Comparison of ENCODE assay signal across 8 mouse cellular contexts in genomic region chr5:29569378-29570280, GRCm38 (mm10). TPM values are rescaled to one million over a fixed set of nuclear protein-coding genes. Genes with fewer than 3 reads are reported as not detected.
DNase-seq lines count a peak whose midpoint lies in the region; ATAC-seq and TF ChIP-seq lines count a peak whose summit lies in the region.

No protein-coding gene starts in this region.

- H3K4me1 ChIP-seq in cerebellum, adult 2 months (ENCODE audit: control insufficient read depth, insufficient read depth, low read length) = peaks cover 8% of the 10 kb centered on the region; the same call in 1 of the 2 replicates
- peaks cover 9% of the 10 kb centered on the region for H3K4me1 ChIP-seq in liver, adult 2 months (ENCODE audit: control insufficient read depth, insufficient read depth, low read length)
- peaks cover 7% of the 10 kb centered on the region for H3K4me1 ChIP-seq in olfactory bulb, adult 2 months (ENCODE audit: control insufficient read depth, insufficient read depth, low read length)

- H3K9ac ChIP-seq in liver, adult 2 months (ENCODE audit: low read depth, low read length) = peak overlapping the region; percentile 91

- ATAC-seq in granulocyte monocyte progenitor cell, adult 5-6 weeks (replicated peaks; ENCODE audit: poor library complexity, severe bottlenecking) = peak; percentile 53

- H3K36me3 ChIP-seq in liver, adult 2 months (ENCODE audit: control insufficient read depth, insufficient read depth, low read length) = no peaks in the 10 kb centered on the region; the same call in 1 of the 2 replicates

- peak overlapping the region; percentile 45; the same call in 1 of the 2 replicates for H3K27ac ChIP-seq in cerebellum, adult 2 months (ENCODE audit: insufficient read depth, low read length)
- H3K27ac ChIP-seq in liver, adult 2 months (replicated peaks; ENCODE audit: insufficient read depth, low read depth, low read length) = peak overlapping the region; percentile 74
- peak overlapping the region; percentile 70; the same call in 1 of the 2 replicates for H3K27ac ChIP-seq in olfactory bulb, adult 2 months (ENCODE audit: insufficient read depth, low read depth, low read length)

- peak; percentile 26; the same call in 1 of the 2 replicates for TF ChIP-seq POLR2A in cerebellum, adult 2 months (IDR thresholded peaks at IDR 0.05; ENCODE audit: borderline replicate concordance, insufficient read depth, low read length)
- no peak for TF ChIP-seq POLR2A in liver, adult 2 months (IDR thresholded peaks at IDR 0.05; ENCODE audit: extremely low read depth, insufficient read depth, low read length)
- no peak for TF ChIP-seq POLR2A in olfactory bulb, adult 2 months (IDR thresholded peaks at IDR 0.05; ENCODE audit: insufficient read depth, low read depth, low read length)

- no peaks in the 10 kb centered on the region for H3K27me3 ChIP-seq in cerebellum, adult 2 months (ENCODE audit: control insufficient read depth, insufficient read depth, low read length)
- no peaks in the 10 kb centered on the region for H3K27me3 ChIP-seq in liver, adult 2 months (ENCODE audit: control insufficient read depth, insufficient read depth, low read length)

- H3K79me2 ChIP-seq in liver, adult 2 months (ENCODE audit: control insufficient read depth, insufficient read depth, low read length) = peaks cover 14% of the 10 kb centered on the region; the same call in 1 of the 2 replicates

- peak overlapping the region; percentile 76 for H3K4me3 ChIP-seq in cerebellum, adult 2 months (replicated peaks; ENCODE audit: insufficient read depth, low read depth, low read length)
- peak overlapping the region; percentile 96 for H3K4me3 ChIP-seq in liver, adult 2 months (ENCODE audit: insufficient read depth, low read depth, low read length)
- H3K4me3 ChIP-seq in olfactory bulb, adult 2 months (ENCODE audit: insufficient read depth, low read depth, low read length) = peak overlapping the region; percentile 66

- under 1% methylated on average over 67 of the region's 67 CpGs for WGBS in cerebellum, adult 2 months
- whole genome bisulfite sequencing in liver, adult 2 months = 3% methylated on average over 67 of the region's 67 CpGs
- 1% methylated on average over 66 of the region's 67 CpGs for WGBS in olfactory bulb, adult 2 months

- TF ChIP-seq CTCF in cerebellum, adult 2 months (IDR thresholded peaks at IDR 0.05; ENCODE audit: borderline replicate concordance, insufficient read depth, low read depth, low read length) = no peak
- peak; percentile 47 for TF ChIP-seq CTCF in liver, adult 2 months (IDR thresholded peaks at IDR 0.05; ENCODE audit: low read depth, low read length)
- peak; percentile 11; the same call in 1 of the 2 replicates for TF ChIP-seq CTCF in olfactory bulb, adult 2 months (IDR thresholded peaks at IDR 0.05; ENCODE audit: insufficient read depth, low read depth, low read length)

- no peak for DNase-seq in cerebellum, adult 2 months
- DNase-seq in cerebellum, adult 8-10 months = no peak
- peak; percentile 52 to 72 for DNase-seq in thymus, postnatal 10 days (ENCODE audit: low spot score in 2 of 2)
- no peak for DNase-seq in thymus, postnatal 14 days
- peak; percentile 74 for DNase-seq in liver, adult 2 months (ENCODE audit: extremely low read depth, low read depth, low spot score)
- DNase-seq in left cerebral cortex, postnatal 4 days = no peak

- intact Hi-C loops in left cerebral cortex, postnatal 4 days (cut with DNase I) = no loop called here

RNA-seq across cellular contexts. Expression of gene Ube3c, which starts 0.6 kb away (rescaled TPM):
- 39.0 and 40.0 TPM in 2 replicates for polyA plus RNA-seq in cerebellum, adult 2 months (2012; rRNA removed)
- 20.1 and 26.3 TPM in 2 replicates for total RNA-seq in granulocyte monocyte progenitor cell, adult 5-6 weeks (2014; fragmentation: Nextera tagmentation)
- total RNA-seq in granulocyte monocyte progenitor cell, adult 5-6 weeks (2017) = 32.3 and 33.0 TPM in 2 replicates
- total RNA-seq in liver, adult 2 months (2014; rRNA removed) = 33.2 and 34.0 TPM in 2 replicates
- polyA plus RNA-seq in liver, adult 2 months (2012; rRNA removed) = 10.3 and 11.1 TPM in 2 replicates
- not detected in 2 replicates for polyA plus RNA-seq in olfactory bulb, adult 2 months (2012; ENCODE audit: insufficient read depth, insufficient read length, low replicate concordance, missing spikeins)
- 10 to 100 TPM; 92.1 to 93.5 TPM for total RNA-seq in left cerebral cortex, postnatal 4 days (2021)

Comparison
In these comparisons a context has a peak if more than half of its experiments do, and no peak if none do; other contexts are left out.
1. DNase-seq: peak in thymus, postnatal 10 days (2 of 2) and liver, adult 2 months (single experiment); none in cerebellum, adult 2 months (0 of 2), cerebellum, adult 8-10 months (single experiment), thymus, postnatal 14 days (single experiment) and left cerebral cortex, postnatal 4 days (single experiment).
2. Peak in every context shown above with its lines, with median percentiles within 50 percentile points of each other: H3K27ac ChIP-seq and H3K4me3 ChIP-seq.